Comparison of ENCODE assay signal across 26 mouse cellular contexts in the genomic region with DNA sequence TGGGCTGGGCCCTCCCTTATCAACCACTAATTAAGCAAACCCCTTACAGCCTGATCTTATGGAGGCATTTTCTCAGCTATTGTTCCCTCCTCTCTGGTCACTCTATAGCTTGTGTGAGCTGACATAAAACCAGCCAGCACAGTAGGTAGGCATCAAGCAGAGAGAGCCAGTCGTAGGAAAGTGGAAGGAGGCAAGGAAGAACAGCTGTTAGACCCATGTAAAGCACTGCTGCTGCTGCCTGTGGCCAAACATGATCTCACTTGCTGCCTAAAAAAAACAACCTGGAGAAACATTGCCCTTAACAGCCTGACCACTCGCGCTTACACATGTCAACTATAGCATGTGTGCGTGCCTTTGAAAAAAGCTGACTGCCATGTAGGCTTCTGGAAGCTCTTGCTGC. TPM values are rescaled to one million over a fixed set of nuclear protein-coding genes. Genes with fewer than 3 reads are reported as not detected.
DNase-seq lines count a peak whose midpoint lies in the region; ATAC-seq and TF ChIP-seq lines count a peak whose summit lies in the region.
"Had no signal": no experiment of that assay in that cellular context is flagged by ENCODE, and none has a peak within 500 bp of the region (broad histone marks: within the 10 kb centered on the region; RNA-seq: fewer than 3 reads in every experiment).

No protein-coding gene starts in this region.

- 84% methylated on average over 4 of the region's 4 CpGs for WGBS in hindbrain, embryonic 13.5 days
- WGBS in hindbrain, embryonic 14.5 days: 76% methylated on average over 4 of the region's 4 CpGs
- 63% methylated on average over 4 of the region's 4 CpGs for WGBS in cerebellum, adult 2 months

- no peaks in the 10 kb centered on the region for H3K9me3 ChIP-seq in hindbrain, embryonic 13.5 days
- no peaks in the 10 kb centered on the region for H3K9me3 ChIP-seq in hindbrain, embryonic 14.5 days (ENCODE audit: control insufficient read depth, low read length)
- no peaks in the 10 kb centered on the region for H3K9me3 ChIP-seq in megakaryocyte, embryonic 14.5 days
- H3K9me3 ChIP-seq: embryonic facial prominence, embryonic 12.5 days; embryonic facial prominence, embryonic 15.5 days; G1E; heart, embryonic 15.5 days; hindbrain, embryonic 10.5 days; hindbrain, embryonic 15.5 days had no signal

- H3K4me1 ChIP-seq in hindbrain, embryonic 13.5 days (replicated peaks): peaks cover 12% of the 10 kb centered on the region
- 0 out of 2 replicates have a peak, but pooled peaks cover 6% of the 10 kb centered on the region for H3K4me1 ChIP-seq in hindbrain, embryonic 14.5 days (replicated peaks; ENCODE audit: control insufficient read depth, insufficient read depth, low read length)
- peaks cover 99% of the 10 kb centered on the region for H3K4me1 ChIP-seq in megakaryocyte, embryonic 14.5 days
- peaks cover 11% of the 10 kb centered on the region for H3K4me1 ChIP-seq in cerebellum, adult 2 months (ENCODE audit: control insufficient read depth, insufficient read depth, low read length)
- H3K4me1 ChIP-seq: embryonic facial prominence, embryonic 15.5 days; hindbrain, embryonic 15.5 days had no signal

- no peak for TF ChIP-seq CTCF in cerebellum, adult 2 months (IDR thresholded peaks at IDR 0.05; ENCODE audit: borderline replicate concordance, insufficient read depth, low read depth, low read length)

- ATAC-seq in frontal cortex, adult (ENCODE audit: low TSS enrichment): peak; percentile 62; the same call in 1 of the 2 replicates
- no peak for ATAC-seq in hindbrain, embryonic 13.5 days (ENCODE audit: low FRiP score)
- ATAC-seq in hindbrain, embryonic 14.5 days (ENCODE audit: low FRiP score): no peak
- ATAC-seq in megakaryocyte, adult 5-6 weeks (ENCODE audit: poor library complexity, severe bottlenecking): no peak
- ATAC-seq: forebrain, embryonic 14.5 days; forebrain, postnatal 0 days; Patski had no signal

- no peak for TF ChIP-seq POLR2A in cerebellum, adult 2 months (IDR thresholded peaks at IDR 0.05; ENCODE audit: borderline replicate concordance, insufficient read depth, low read length)

- no peaks in the 10 kb centered on the region for H3K27me3 ChIP-seq in hindbrain, embryonic 13.5 days
- H3K27me3 ChIP-seq in hindbrain, embryonic 14.5 days (ENCODE audit: control insufficient read depth, insufficient read depth, low read length): no peaks in the 10 kb centered on the region
- no peaks in the 10 kb centered on the region for H3K27me3 ChIP-seq in megakaryocyte, embryonic 14.5 days (replicated peaks)
- H3K27me3 ChIP-seq in cerebellum, adult 2 months (ENCODE audit: control insufficient read depth, insufficient read depth, low read length): no peaks in the 10 kb centered on the region
- H3K27me3 ChIP-seq: CH12.LX; embryonic facial prominence, embryonic 12.5 days; embryonic facial prominence, embryonic 15.5 days; heart, embryonic 12.5 days; heart, embryonic 15.5 days; hindbrain, embryonic 15.5 days; Patski had no signal

- DNase-seq in frontal cortex, postnatal 14 days (ENCODE audit: low spot score in 2 of 2): no peak
- DNase-seq in hindbrain, embryonic 14.5 days (ENCODE audit: low spot score): no peak
- no peak for DNase-seq in cerebellum, adult 2 months
- DNase-seq: adrenal gland, postnatal 10 days; adrenal gland, postnatal 36 days; cerebellum, adult 18-20 months; cerebellum, adult 9-11 months; forebrain, postnatal 0 days; gastrocnemius, postnatal 36 days; heart, adult 11 months; heart, postnatal 10 days; heart, postnatal 36 days had no signal

- H3K9ac ChIP-seq in hindbrain, embryonic 13.5 days: 0 out of 2 replicates have a peak overlapping the region, but pooled peaks have one; percentile 1
- no peak overlapping the region for H3K9ac ChIP-seq in hindbrain, embryonic 14.5 days
- H3K9ac ChIP-seq: embryonic facial prominence, embryonic 12.5 days; embryonic facial prominence, embryonic 15.5 days; forebrain, postnatal 0 days; heart, embryonic 12.5 days; heart, embryonic 15.5 days; hindbrain, embryonic 15.5 days had no signal

- no peak overlapping the region for H3K4me2 ChIP-seq in hindbrain, embryonic 13.5 days
- no peak overlapping the region for H3K4me2 ChIP-seq in hindbrain, embryonic 14.5 days (replicated peaks)
- H3K4me2 ChIP-seq: embryonic facial prominence, embryonic 12.5 days; embryonic facial prominence, embryonic 15.5 days; heart, embryonic 12.5 days; heart, embryonic 15.5 days; hindbrain, embryonic 15.5 days had no signal

- no peak overlapping the region for H3K27ac ChIP-seq in hindbrain, embryonic 13.5 days
- H3K27ac ChIP-seq in hindbrain, embryonic 14.5 days: no peak overlapping the region
- H3K27ac ChIP-seq in cerebellum, adult 2 months (ENCODE audit: insufficient read depth, low read length): no peak overlapping the region
- H3K27ac ChIP-seq: embryonic facial prominence, embryonic 12.5 days; embryonic facial prominence, embryonic 15.5 days; heart, embryonic 15.5 days; hindbrain, embryonic 10.5 days; hindbrain, embryonic 15.5 days had no signal

- H3K4me3 ChIP-seq in hindbrain, embryonic 13.5 days: no peak overlapping the region
- no peak overlapping the region for H3K4me3 ChIP-seq in hindbrain, embryonic 14.5 days (replicated peaks; ENCODE audit: low read length)
- H3K4me3 ChIP-seq in megakaryocyte, embryonic 14.5 days (replicated peaks): peak overlapping the region; percentile 51
- no peak overlapping the region for H3K4me3 ChIP-seq in cerebellum, adult 2 months (replicated peaks; ENCODE audit: insufficient read depth, low read depth, low read length)
- H3K4me3 ChIP-seq: embryonic facial prominence, embryonic 12.5 days; embryonic facial prominence, embryonic 15.5 days; heart, embryonic 12.5 days; heart, embryonic 15.5 days; hindbrain, embryonic 10.5 days; hindbrain, embryonic 15.5 days had no signal

- no peaks in the 10 kb centered on the region for H3K36me3 ChIP-seq in hindbrain, embryonic 13.5 days
- H3K36me3 ChIP-seq in hindbrain, embryonic 14.5 days (replicated peaks; ENCODE audit: control insufficient read depth, insufficient read depth): no peaks in the 10 kb centered on the region
- peaks cover 90% of the 10 kb centered on the region for H3K36me3 ChIP-seq in megakaryocyte, embryonic 14.5 days (replicated peaks; ENCODE audit: low read length)
- H3K36me3 ChIP-seq: embryonic facial prominence, embryonic 12.5 days; embryonic facial prominence, embryonic 15.5 days; heart, embryonic 12.5 days; heart, embryonic 15.5 days; hindbrain, embryonic 15.5 days had no signal

RNA-seq across cellular contexts. Expression of gene Micu1, which starts 19.3 kb away (rescaled TPM):
- 73.3 and 78.0 TPM in 2 replicates for polyA plus RNA-seq in hindbrain, embryonic 13.5 days (2015; fragmentation: Nextera tagmentation; extraction: Ambion mirVana)
- 74.9 and 75.2 TPM in 2 replicates for polyA plus RNA-seq in hindbrain, embryonic 14.5 days (2014; fragmentation: Nextera tagmentation; extraction: Ambion mirVana)
- 59.7 and 100 TPM in 2 replicates for polyA plus RNA-seq in megakaryocyte, embryonic 14.5 days (2012; ENCODE audit: insufficient read depth, low replicate concordance)
- 29.7 and 34.2 TPM in 2 replicates for total RNA-seq in megakaryocyte, adult 5-6 weeks (2015)
- total RNA-seq in megakaryocyte, adult 5-6 weeks (2017): 42.2 and 58.8 TPM in 2 replicates
- 166 and 174 TPM in 2 replicates for polyA plus RNA-seq in cerebellum, adult 2 months (2012; rRNA removed)
